Mouse (Mus musculus): ENCODE results near the gene Zfp687. TPM values are rescaled to one million over a fixed set of nuclear protein-coding genes. Genes with fewer than 3 reads are reported as not detected.

Gene Zfp687
- total and polyA plus RNA-seq, 3 experiments, result 26.3 to 32.0 (median 29.5) TPM

DNA sequence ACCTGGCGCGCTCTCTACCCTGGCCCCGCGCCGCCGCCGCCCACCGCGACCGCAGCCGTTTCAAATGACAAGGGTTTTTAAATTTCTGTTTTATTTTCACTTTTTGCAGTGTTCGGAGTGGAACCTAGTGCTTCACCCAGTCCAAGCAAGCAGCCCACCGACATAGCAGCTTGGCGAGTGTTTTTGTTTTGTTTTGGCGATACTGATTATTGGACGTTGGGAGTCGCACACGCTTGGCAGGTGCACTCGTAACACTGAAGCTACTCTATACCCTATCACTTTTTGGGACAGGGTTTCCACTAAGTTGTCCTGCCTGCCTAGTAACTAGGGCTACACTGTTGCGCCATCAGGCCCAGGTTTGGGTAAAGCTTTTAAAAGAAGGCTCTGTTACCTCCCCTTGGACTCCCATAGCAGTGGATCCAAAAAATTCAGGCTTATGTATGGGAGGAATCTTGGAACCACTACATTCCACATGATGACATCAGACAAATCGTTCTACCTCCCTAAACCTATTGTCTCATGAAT lies 1.3 kb upstream of the Zfp687 start:
- DNase-seq, result no peak

DNA sequence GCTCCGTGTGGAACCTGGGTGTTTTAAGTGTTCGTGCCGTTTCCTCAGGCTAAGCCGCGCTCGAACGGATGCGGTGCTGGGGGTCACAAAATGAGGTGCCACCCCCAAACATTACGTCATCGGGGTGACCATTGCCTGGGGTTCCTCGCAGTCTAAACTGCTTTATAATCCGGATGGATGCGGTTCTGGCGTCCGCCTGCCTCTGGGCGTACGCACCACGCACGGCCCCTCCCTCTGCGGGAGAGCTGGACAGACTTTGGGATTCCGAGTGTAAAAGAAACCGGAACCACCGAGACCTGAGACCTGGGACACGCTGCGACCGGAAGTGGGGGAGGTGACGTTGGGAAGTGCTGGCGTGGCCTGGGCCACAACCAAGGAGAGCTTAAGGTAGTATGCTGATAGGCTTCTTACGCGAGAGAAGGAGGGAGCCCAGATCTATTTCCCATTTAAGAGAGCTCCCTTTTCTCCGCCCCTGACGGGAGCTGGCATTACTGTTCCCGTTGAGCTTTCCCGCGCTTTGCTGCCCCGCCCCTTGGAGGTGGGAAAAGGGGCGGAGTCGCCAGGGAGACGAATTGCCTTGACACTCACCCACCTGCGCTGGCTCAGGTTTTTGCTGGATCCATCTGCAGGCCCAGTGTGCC lies 763 bp upstream of the Zfp687 start:
- DNase-seq, result peak; percentile 97

DNA sequence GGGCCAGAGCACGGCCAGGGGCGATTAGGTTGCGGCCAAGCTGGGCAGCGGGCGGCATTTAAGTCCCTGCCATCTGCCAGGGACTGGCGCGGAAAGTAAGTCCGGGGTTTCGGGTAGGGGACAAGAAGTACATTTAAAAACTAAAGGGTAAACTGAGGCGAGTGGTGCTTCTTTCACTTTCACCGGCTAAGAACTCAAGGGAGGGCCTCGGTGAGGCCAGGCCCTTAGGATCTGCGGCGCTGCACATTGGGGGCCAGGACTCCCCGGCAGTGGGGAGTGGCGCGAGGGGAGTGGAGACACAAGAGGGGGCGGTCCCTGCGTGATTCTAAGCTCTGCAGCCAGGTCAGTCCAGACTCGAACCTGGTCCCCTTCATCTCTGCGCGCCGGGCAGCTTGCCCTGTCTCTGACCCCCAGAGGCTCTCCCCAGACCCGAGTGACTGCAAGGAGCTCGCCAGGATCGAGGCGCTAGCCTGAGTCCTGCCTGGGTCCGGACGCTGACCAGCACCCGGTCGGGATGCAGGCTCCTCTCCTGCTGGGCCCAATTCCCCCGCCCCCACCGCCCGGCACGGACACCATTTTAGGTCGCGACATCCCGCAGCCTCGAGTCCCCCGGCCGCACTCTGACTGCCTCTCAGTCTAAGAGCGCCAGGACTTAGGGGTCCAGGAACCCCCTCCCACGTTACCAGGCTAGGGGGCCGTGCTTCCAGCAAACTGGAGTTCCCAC lies 658 bp downstream of the Zfp687 start:
- peak; percentile 76 for DNase-seq

DNA sequence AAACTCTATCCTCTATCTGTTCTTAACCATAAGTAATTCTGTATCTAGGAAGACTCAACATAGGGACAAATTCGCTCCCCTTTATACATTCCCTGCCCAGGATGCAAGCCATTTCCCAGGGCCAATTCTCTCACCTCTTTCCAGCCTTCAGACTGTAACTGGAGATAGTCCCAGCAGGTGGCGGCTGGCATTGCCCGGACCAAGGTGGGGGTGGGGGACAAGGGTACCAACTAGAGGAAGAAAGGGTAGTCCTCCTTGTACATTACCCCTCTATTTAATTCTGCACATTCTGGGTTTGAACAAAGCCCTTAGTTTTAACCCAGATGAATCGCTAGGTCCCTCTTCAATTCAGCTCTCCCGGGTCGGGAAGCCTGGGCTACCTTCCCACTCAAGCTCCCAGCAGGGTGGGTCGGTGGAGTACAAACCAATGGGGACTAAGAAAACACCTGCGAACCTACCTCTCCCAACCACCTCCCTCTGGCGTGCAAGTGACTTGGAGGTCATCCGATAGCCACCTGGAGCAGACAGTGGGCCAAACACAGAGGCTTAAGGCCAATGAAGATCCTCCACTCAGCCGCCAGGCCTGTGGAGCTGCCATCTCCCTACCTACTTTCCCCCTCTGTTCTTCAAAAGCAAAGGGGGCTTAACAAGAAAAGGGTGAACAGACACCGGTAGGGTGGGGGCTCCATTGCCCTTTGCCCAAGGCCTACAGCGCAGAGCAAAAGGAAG lies 1.4 kb downstream of the Zfp687 start:
- DNase-seq, result peak; percentile 42

DNA sequence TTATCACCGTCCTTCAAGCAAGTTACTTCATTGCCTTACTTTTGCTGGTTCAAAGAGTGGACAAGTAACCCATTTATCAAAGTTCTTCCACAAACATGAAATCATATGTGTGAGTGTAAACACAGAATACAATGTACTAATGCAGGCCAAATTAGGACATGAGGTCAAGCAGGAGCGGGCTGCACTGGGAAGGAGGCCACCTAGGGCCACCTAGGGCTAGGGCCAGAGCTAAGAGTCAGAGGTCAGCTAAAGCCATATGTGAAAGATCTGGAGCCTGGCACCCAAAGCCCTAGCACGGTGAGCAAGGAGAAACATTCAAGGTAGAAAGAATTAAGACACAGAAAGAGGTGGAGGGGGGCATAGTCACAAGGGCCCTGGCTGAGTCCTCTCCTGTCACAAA lies 2.3 kb downstream of the Zfp687 start:
- no peak for DNase-seq

DNA sequence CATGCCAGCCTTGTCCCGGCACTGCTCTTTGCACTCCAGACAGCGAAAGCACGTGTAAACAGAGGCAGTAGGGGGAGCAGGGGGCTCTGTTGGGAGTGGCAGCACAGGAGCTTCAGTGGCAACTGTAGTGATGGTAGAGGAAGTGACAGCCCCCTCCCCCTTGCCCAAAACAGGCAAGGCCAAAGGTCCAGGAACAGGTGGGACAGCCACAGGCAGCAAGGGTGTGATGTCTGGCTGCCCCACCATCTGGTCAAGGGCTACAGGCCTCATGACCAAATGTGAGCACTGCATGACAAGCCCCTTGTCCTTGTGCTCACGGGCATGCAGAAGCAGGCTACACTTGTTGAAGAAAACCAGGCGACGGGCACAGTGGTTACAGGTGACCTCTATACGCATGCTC lies 4.9 kb downstream of the Zfp687 start:
- DNase-seq, result no peak

DNA sequence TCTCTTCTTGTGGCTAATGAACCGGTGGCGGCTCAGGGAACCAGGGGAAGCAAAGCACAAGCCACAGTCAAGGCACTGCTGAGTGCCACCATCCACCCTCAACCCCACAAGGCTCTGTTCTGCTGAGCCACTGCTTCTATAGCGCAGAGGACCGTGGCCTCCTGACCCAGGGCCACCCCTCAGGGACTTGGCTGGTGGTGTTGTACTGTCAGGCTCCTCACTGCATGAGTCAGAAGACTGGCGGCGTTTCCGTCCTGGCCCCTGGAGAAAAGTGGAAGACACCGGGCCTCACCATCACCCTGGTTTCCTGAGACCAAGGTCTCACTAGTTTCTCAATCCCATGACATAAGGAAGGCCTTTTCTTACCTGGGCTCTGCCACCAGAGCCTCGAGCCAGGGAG lies 7.5 kb downstream of the Zfp687 start:
- peak; percentile 82 for DNase-seq

DNA sequence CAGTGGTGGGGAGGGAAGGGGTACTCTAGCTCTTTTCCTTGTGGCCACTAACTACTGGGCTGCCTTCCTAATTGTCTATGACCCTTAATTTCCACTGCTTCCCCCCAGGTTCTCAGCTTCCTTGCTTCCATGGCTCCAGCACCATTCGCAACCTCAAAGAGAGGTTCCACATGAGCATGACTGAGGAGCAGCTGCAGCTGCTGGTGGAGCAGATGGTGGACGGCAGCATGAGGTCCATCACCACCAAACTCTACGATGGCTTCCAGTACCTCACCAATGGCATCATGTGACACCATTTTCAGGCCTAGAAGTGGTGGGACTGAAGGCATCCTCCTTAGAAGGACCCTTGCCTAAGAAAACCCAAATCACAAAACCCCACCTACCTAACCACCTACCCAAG lies 9.6 kb downstream of the Zfp687 start:
- no peak for DNase-seq

DNA sequence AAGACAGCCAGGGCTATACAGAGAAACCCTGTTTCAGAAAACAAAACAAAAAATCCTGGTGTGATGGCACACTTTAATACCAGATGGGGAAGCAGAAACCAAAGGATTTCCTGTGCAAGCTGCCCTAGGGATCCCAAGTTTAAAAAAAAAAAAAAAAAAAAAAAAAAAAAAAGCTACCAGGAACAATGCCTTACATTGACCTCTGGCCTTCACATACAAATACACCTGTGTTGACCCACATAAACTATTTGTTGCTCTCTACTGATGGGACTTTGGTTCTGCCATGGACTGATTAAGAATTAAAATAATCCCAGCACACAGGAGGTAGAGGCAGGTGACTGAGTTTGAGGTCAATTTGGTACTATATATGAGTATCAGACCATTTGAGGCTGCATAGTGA lies 12.0 kb downstream of the Zfp687 start:
- DNase-seq, result no peak

DNA sequence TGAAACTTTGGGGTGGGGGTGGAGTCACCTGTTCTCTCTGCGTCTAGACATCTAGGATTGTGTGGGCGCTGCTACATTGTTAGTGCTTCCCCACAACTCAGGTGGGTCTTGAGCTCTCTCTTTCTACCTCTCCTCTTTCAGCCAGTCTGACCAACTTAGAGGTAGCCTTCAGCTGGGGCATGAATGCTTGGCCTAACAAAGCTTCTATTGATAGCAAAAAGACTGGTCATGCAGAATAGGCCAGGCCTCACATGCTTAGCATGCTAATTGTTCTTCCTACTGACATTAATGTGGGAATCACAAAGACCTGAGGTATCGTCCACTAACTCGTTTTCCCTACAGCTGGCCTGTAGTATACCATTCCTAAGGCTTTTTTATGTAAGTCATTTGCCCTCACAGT lies 12.7 kb downstream of the Zfp687 start:
- DNase-seq, result no peak

DNA sequence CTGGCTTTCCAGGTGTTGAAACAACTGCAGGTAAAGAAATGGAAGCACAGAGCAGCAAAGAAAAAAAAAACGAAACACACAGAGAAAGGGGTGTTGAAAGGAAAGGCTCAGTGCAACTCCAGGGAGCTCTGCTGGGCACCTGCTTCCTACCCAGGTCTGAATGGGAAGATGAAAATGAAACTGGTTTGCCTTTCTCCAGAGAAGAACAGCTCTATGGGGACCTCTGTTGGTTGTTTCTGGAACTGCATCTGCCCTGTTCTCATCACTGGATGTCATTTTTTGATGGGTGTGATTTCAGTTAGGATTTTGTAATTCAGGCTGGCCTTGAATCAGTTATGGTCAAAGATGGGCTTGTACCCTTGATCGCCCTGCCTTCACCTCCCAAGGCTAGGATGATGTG lies 18.3 kb downstream of the Zfp687 start:
- peak; percentile 75 for DNase-seq

DNA sequence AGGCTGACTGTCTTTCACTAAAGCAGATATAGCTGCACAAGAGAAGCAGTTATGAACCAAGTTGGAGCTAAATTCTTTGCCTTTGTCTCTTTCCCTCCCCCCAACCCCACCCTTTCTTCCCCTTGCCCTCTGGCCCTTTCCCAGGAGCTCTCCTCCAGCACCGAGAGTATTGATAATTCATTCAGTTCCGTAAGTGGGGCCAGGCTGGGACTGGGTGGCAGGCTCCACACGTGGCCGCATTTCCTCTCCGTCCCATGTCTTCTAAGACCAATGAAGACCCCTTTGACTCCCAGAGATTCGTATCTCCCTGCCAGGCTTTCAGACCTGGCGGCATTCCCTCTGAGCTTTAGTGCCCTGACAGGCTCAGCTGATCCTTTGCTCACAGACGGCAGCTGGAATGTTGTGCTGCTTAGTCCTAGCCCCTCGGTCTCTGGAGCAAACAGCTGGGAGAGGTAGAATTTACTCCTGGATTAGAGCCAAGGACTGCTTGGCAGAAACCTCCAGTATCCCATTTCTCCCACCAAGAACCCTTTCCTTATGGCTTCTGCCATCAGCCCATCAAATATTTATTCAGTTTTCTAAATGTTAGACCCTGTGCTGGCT lies 26.0 kb downstream of the Zfp687 start:
- no peak for DNase-seq

DNA sequence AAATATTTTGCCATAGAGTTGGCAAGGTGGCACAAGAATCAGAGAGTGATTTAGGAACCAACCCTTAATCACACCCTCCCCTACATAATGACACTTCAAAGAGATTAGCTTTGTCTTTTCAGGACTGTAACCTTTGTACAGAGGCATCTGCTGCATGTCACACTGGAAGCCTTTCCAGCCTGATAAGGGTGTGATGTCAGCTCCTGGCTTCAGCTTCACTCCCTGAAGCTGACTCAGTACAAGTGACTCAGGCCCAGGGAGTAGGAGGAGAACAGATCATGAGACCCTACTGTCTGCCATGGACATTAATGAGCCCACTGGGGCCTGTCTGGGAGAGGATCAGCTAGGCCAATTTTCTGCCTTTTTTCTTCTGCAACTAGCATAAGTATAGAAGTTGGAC lies 27.7 kb downstream of the Zfp687 start:
- DNase-seq, result peak; percentile 88

DNA sequence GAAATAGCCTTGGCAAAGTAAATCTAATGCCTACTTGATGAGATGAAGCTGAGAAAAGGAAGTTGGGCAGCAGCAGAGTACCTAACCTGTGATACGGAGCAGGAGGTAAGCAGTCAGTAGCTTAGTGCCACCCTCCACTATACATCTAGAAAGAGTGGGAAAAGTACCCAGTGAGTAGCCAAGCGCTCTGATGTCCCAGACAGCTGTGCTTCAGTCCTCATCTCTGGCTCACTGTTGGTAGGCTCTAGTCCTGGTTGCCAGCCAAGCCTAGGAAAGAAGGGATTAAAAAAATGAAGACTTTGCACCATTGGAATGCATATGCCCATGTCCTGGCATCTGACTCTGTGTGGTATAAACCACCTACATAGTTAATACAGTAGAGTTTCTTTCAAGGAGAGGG lies 29.7 kb downstream of the Zfp687 start:
- DNase-seq, result no peak

DNA sequence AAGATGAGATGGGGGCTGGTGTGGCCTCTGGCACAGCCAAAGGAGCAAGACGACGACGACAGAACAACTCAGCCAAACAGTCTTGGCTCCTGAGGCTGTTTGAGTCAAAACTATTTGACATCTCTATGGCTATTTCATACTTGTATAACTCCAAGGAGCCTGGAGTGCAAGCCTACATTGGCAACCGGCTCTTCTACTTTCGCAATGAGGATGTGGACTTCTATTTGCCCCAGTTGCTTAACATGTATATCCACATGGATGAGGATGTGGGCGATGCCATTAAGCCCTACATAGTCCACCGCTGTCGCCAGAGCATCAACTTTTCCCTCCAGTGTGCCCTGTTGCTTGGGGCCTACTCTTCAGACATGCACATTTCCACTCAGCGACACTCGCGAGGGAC lies 30.9 kb downstream of the Zfp687 start:
- no peak for DNase-seq

DNA sequence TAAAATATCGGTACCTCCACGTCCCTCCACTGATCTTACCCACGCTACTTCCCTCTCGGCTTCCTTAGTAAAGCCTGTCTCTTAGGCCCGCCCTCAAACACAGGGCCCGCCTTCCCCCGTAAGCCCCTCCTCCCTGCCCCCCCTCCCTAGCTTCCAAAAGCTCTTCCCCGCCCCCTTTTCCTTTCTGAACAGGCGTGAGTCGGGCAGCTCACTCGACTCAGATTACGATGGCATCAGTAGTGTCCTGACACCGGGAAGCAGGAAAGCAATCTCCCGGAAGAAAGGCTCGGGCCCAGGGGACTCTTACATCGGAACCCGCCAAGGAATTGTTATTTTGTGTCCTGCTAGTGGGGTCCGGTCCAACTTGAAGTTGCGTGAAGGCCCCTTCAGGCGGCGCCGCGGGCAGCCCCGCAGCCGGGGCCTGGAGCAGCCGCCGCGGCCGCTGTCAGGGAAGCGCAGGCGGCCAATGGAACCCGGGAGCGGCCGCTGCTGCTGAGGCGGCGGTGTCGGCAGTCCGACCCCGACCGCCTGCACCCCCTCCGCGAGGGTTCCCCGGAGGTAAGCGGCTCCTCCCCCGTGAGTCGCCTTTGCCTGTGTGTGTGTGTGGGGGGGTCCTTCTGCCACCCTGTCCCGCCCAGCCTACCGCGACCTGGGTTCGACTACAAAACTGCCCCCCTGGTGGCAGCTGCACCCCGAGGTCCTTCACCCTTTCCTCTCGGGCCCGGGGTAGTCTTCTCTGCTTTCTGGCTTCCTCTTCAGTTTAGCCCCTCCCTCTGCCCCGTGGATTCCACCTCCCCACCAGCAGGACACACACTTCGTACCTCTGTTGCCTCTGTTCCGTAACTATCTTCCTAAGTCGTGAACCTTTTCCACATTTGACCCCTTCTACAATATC lies 40.5 kb downstream of the Zfp687 start, which contains the start of gene Pi4kb:
Pi4kb (plus strand) TSS at position 204 of the 895 bp plus-strand sequence.
- peak; percentile 91 for DNase-seq

DNA sequence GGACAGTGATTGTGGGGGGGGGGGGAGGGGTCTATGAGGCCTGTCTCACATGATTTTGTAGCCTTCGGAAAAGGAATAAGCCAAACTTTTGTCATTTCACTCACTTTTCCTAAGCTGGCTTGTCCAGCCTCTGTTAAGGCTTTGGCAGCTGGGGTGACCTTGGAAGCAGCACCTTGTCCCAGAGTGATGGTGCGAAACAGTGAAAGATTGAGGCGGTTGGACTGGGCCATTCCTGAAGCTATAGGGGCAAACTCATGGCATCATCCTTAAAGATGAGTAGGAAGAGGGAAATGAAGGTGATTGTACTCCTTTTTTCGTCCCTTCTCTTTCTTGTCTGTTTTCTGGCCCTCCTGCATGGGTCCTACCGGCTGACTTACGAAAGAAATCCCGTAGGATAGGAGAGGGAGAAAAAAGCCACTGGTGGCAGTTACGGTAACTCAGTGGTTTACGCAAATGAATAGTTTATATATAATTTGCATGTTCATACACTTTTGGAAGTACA lies 41.2 kb downstream of the Zfp687 start:
- no peak for DNase-seq

DNA sequence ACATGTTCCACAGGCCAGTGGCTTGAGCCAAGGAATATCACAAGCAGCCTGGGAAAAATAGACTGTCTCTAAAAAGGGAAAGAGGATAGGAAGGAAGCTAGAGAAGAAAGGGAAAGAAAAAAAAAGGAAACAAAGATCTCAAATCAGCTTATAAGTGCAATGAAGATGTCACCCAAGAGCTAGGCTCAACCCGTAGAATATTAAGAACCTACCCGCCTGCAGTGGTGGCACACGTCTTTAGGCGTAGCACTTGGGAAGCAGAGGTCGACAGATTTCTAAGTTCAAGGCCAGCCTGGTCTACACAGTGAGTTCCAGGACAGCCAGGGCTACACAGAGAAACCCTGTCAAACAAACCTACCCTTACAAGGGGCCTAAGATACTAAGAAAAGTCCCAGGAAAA lies 41.6 kb downstream of the Zfp687 start:
- DNase-seq, result no peak

DNA sequence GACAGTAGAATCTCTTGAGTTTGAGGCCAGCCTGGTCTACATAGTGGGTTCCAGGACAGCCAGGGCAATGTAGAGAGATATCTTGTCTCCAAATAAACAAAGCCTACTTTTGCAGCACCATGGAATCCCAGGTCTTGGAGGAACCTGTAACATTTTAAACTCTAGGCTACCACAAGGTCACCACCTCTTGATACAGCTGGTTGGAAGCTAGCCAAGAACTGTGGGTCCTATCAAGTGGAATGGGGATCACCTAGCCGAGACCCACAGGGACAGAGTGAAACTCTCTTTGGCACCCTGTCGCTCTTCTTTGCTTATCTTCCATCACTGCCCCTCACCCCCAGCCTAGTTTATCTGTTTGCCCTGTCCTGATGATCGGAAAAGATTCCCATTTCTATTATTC lies 42.7 kb downstream of the Zfp687 start:
- no peak for DNase-seq

DNA sequence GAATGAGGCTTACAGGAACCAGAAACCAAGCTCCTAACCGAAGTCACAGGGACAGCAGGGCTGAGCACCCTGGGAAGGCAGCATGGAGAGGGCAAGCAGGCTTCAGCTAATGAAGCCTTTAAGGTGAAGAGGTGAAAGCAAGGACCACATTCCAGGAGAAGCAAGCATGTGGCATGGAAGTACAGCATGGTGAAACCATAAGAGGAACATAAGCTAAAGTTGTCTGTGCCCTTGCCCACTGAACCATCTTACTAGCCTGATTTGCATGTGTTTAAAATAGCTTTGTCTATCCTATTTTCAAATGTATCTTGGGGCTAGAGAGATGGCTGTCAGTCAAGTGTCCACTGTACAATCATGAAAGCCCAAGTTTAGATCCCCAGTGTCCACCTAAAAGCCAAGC lies 49.4 kb downstream of the Zfp687 start:
- no peak for DNase-seq

DNA sequence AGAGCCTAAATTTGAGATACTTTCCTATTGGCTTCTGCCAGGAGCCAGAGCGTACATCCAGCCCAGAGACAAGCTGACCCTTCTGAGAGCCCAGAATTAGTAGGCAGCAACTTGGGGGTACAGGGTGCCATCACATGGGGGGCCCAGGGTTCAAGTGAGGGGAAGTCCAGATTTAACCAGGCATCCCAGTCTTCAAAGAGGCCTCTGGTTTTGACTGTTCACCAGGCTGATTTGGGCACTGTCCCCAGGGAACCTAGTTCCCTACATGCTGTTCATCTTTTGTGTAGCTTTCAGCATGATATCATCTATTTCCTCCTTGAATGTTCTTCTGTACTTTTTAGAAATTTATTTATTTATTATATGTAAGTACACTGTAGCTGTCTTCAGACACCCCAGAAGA lies 50.3 kb downstream of the Zfp687 start:
- DNase-seq, result no peak

All from adrenal gland, adult 2 months (tissue).